Mouse (Mus musculus) forelimb bud, embryonic 11.5 days (tissue): ENCODE measurements around the gene Gm21915.

ENCODE experiments used
- DNase-seq: peaks from one replicate; pipeline ENCODE4 v3.0.0-alpha.2; 2012; ENCODE audit warnings: low read depth, low spot score

Gene Gm21915

GRCm38 (mm10) chr9:40670313-40670712 is at the start of gene Gm21915:
TSS of gene Gm21915 (plus strand) at chr9:40670613.
- DNase-seq = no peak

- DNase-seq = no peak
Observed at GRCm38 (mm10) chr9:40622265-40622664, 48.1 kb upstream of the Gm21915 start.

- DNase-seq = no peak
Observed at GRCm38 (mm10) chr9:40622793-40623192, 47.6 kb upstream of the Gm21915 start.

- no peak for DNase-seq
Observed at GRCm38 (mm10) chr9:40625341-40625740, 45.1 kb upstream of the Gm21915 start.

GRCm38 (mm10) chr9:40626566-40626965 is 43.8 kb upstream of the Gm21915 start:
- no peak for DNase-seq

- no peak for DNase-seq
Observed at GRCm38 (mm10) chr9:40627146-40627713, 43.2 kb upstream of the Gm21915 start.

GRCm38 (mm10) chr9:40628130-40629069 is 42.0 kb upstream of the Gm21915 start:
- DNase-seq = peak; percentile 75

- DNase-seq = no peak
Observed at GRCm38 (mm10) chr9:40629441-40629840, 41.0 kb upstream of the Gm21915 start.

- DNase-seq = no peak
Observed at GRCm38 (mm10) chr9:40631101-40631500, 39.3 kb upstream of the Gm21915 start.

- DNase-seq = no peak
Observed at GRCm38 (mm10) chr9:40631505-40631904, 38.9 kb upstream of the Gm21915 start.

GRCm38 (mm10) chr9:40636054-40636453 is 34.4 kb upstream of the Gm21915 start:
- DNase-seq = peak; percentile 64

- no peak for DNase-seq
Observed at GRCm38 (mm10) chr9:40637705-40638393, 32.6 kb upstream of the Gm21915 start.

- no peak for DNase-seq
Observed at GRCm38 (mm10) chr9:40638394-40639049, 31.9 kb upstream of the Gm21915 start.

GRCm38 (mm10) chr9:40639536-40640187 is 30.8 kb upstream of the Gm21915 start:
- DNase-seq = no peak

- no peak for DNase-seq
Observed at GRCm38 (mm10) chr9:40641318-40641717, 29.1 kb upstream of the Gm21915 start.

GRCm38 (mm10) chr9:40642470-40643220 is 27.8 kb upstream of the Gm21915 start:
- DNase-seq = no peak

GRCm38 (mm10) chr9:40649444-40649843 is 21.0 kb upstream of the Gm21915 start:
- DNase-seq = no peak

GRCm38 (mm10) chr9:40649983-40650382 is 20.4 kb upstream of the Gm21915 start:
- DNase-seq = no peak

GRCm38 (mm10) chr9:40651239-40651859 is 19.1 kb upstream of the Gm21915 start:
- no peak for DNase-seq

- DNase-seq = no peak
Observed at GRCm38 (mm10) chr9:40652757-40653156, 17.7 kb upstream of the Gm21915 start.
